Mouse (Mus musculus): ENCODE results near the gene Phf1. TPM values are rescaled to one million over a fixed set of nuclear protein-coding genes. Genes with fewer than 3 reads are reported as not detected.

Gene Phf1
- polyA plus RNA-seq, 1 experiment from 2014 or later: 5.5 TPM

Other genes starting within 250 kb of the Phf1 start
- 4.1 and 10.2 TPM in 2 replicates for gene Crebrf, start 217.4 kb upstream of the Phf1 start, polyA plus RNA-seq (2014; fragmentation: Nextera tagmentation; extraction: Ambion mirVana)
- gene Bnip1, start 152.0 kb upstream of the Phf1 start, polyA plus RNA-seq (2014; fragmentation: Nextera tagmentation; extraction: Ambion mirVana): 45.9 and 52.9 TPM in 2 replicates
- gene Nkx2-5, start 88.0 kb upstream of the Phf1 start, polyA plus RNA-seq (2014; fragmentation: Nextera tagmentation; extraction: Ambion mirVana): not detected in 2 replicates
- 4.6 and 5.9 TPM in 2 replicates for gene Kifc5b, start 16.0 kb upstream of the Phf1 start, polyA plus RNA-seq (2014; fragmentation: Nextera tagmentation; extraction: Ambion mirVana)
- gene Cuta, start 6.5 kb downstream of the Phf1 start, polyA plus RNA-seq (2014; fragmentation: Nextera tagmentation; extraction: Ambion mirVana): 135 and 154 TPM in 2 replicates
- gene Syngap1, start 8.2 kb downstream of the Phf1 start, polyA plus RNA-seq (2014; fragmentation: Nextera tagmentation; extraction: Ambion mirVana): 3.4 and 4.7 TPM in 2 replicates
- 10.5 and 13.2 TPM in 2 replicates for gene Zbtb9, start 40.1 kb downstream of the Phf1 start, polyA plus RNA-seq (2014; fragmentation: Nextera tagmentation; extraction: Ambion mirVana)
- 7.4 and 9.5 TPM in 2 replicates for gene Bak1, start 96.0 kb downstream of the Phf1 start, polyA plus RNA-seq (2014; fragmentation: Nextera tagmentation; extraction: Ambion mirVana)
- gene Itpr3, start 124.3 kb downstream of the Phf1 start, polyA plus RNA-seq (2014; fragmentation: Nextera tagmentation; extraction: Ambion mirVana): 1.2 and 1.3 TPM in 2 replicates
- 326 and 345 TPM in 2 replicates for gene Uqcc2, start 200.9 kb downstream of the Phf1 start, polyA plus RNA-seq (2014; fragmentation: Nextera tagmentation; extraction: Ambion mirVana)
- 0.23 and 0.49 TPM in 2 replicates for gene Ip6k3, start 234.7 kb downstream of the Phf1 start, polyA plus RNA-seq (2014; fragmentation: Nextera tagmentation; extraction: Ambion mirVana)